Mouse (Mus musculus): Measurements from ENCODE around the gene Calb2. TPM values are rescaled to one million over a fixed set of nuclear protein-coding genes. Genes with fewer than 3 reads are reported as not detected.
A peak's percentile ranks its signal among the peaks of the same experiment; 100 is the strongest.

Gene Calb2
- total RNA-seq, 2 experiments from 2014 or later, result 28.5 to 45.8 TPM

GRCm38 (mm10) chr8:110130537-110130936 lies 37.5 kb downstream of the Calb2 start:
- DNase-seq (ENCODE audit: low spot score in 2 of 2), result peak; percentile 64 to 89

GRCm38 (mm10) chr8:110119715-110120114 lies 48.3 kb downstream of the Calb2 start:
- DNase-seq (ENCODE audit: low spot score in 2 of 2), result peak in 1 of 2 experiments; percentile 12

GRCm38 (mm10) chr8:110102653-110103052 lies 65.4 kb downstream of the Calb2 start, which contains the start of gene Gm17720:
Gene Gm17720 (minus strand): TSS chr8:110102753.
- no peak for DNase-seq (ENCODE audit: low spot score in 2 of 2)

GRCm38 (mm10) chr8:110101676-110102075 lies 66.3 kb downstream of the Calb2 start:
- no peak for DNase-seq (ENCODE audit: low spot score in 2 of 2)

- DNase-seq (ENCODE audit: low spot score in 2 of 2), result no peak
Measured at GRCm38 (mm10) chr8:110100907-110101306, 67.1 kb downstream of the Calb2 start, which contains the start of gene Gm21964. Gene Gm21964 (plus strand): TSS chr8:110101207.

GRCm38 (mm10) chr8:110091869-110092268 lies 76.1 kb downstream of the Calb2 start:
- no peak for DNase-seq (ENCODE audit: low spot score in 2 of 2)

Other genes starting within 250 kb of the Calb2 start
- gene Marveld3, start 206.0 kb downstream of the Calb2 start, total RNA-seq (2021), result under 1 TPM in 1 of 2 experiments, not detected in 1; 0.18 TPM
- gene Tat, start 177.8 kb downstream of the Calb2 start, total RNA-seq (2021), result under 1 TPM; 0.12 to 0.15 TPM
- gene Chst4, start 128.5 kb downstream of the Calb2 start, total RNA-seq (2021), result not detected
- gene Zfp612, start 88.5 kb downstream of the Calb2 start, total RNA-seq (2021), result 10 to 100 TPM; 24.9 to 27.7 TPM
- not detected for gene Gm21964, start 67.0 kb downstream of the Calb2 start, total RNA-seq (2021)
- gene Gm17720, start 65.5 kb downstream of the Calb2 start, total RNA-seq (2021), result not detected
- gene Cmtr2, start 47.5 kb upstream of the Calb2 start, total RNA-seq (2021), result 1 to 10 TPM; 6.6 to 7.0 TPM
- gene Hydin, start 98.8 kb upstream of the Calb2 start, total RNA-seq (2021), result under 1 TPM; 0.41 to 0.64 TPM